Mouse (Mus musculus) erythroblast, embryonic 14.5 days (primary cell): Measurements from ENCODE around the gene Pde4d.

ENCODE experiments used
- GATA1 ChIP-seq: IDR thresholded peaks from 2 replicates; pipeline ENCODE4 v1.6.1; 2012; ENCODE audit warnings: low read length, inconsistent platforms, mixed read lengths
- TAL1 ChIP-seq: IDR thresholded peaks from 3 replicates; pipeline ENCODE4 v1.6.1; 2012; ENCODE audit warnings: low read length, inconsistent platforms, mixed read lengths

GRCm38 (mm10) chr13:108404372-108404771 lies 45.4 kb upstream of the Pde4d start:
- TF ChIP-seq GATA1 (no peak), TAL1 (no peak)
